Mouse (Mus musculus) limb, embryonic 12.5 days (tissue): ENCODE data around the gene As3mt. TPM values are rescaled to one million over a fixed set of nuclear protein-coding genes. Genes with fewer than 3 reads are reported as not detected.
A peak's percentile ranks its signal among the peaks of the same experiment; 100 is the strongest.
"Not testable (repeated sequence)": the region's sequence is repeated elsewhere in the genome, so short reads cannot be mapped to it uniquely, and the experiment has no call there.

Experiments used
- ATAC-seq: fragments of 200-750 bp; cut with Nextera tagmentation; 2 replicates; pipeline ENCODE4 v1.8.0; 2017; ENCODE audit warnings: low read depth, moderate TSS enrichment; ENCODE audit not compliant: insufficient number of reproducible peaks, insufficient read depth, low FRiP score, low TSS enrichment
- H3K27ac ChIP-seq: fragments of 300-500 bp; sonication (generic); 2 replicates; pipeline ENCODE4 v1.5.1; 2016; ENCODE audit warnings: mild to moderate bottlenecking, moderate library complexity
- H3K27me3 ChIP-seq: fragments of 300-500 bp; sonication (generic); 2 replicates; pipeline ENCODE4 v1.6.1; 2016; ENCODE audit warnings: mild to moderate bottlenecking, moderate library complexity
- H3K36me3 ChIP-seq: fragments of 300-500 bp; sonication (generic); 2 replicates; pipeline ENCODE4 v1.6.1; 2016; ENCODE audit warnings: mild to moderate bottlenecking, moderate library complexity
- H3K4me1 ChIP-seq: fragments of 300-500 bp; sonication (generic); replicated peaks from 2 replicates; pipeline ENCODE4 v1.6.1; 2016
- H3K4me2 ChIP-seq: fragments of 300-500 bp; sonication (generic); 2 replicates; pipeline ENCODE4 v1.6.1; 2016; ENCODE audit warnings: mild to moderate bottlenecking, moderate library complexity
- H3K4me3 ChIP-seq: fragments of 300-500 bp; sonication (generic); replicated peaks from 2 replicates; pipeline ENCODE4 v1.5.1; 2016; ENCODE audit warnings: mild to moderate bottlenecking
- H3K9ac ChIP-seq: fragments of 300-500 bp; sonication (generic); replicated peaks from 2 replicates; pipeline ENCODE4 v1.6.1; 2016; ENCODE audit warnings: mild to moderate bottlenecking, moderate library complexity
- H3K9me3 ChIP-seq: fragments of 300-500 bp; sonication (generic); 2 replicates; pipeline ENCODE4 v1.6.1; 2016; ENCODE audit warnings: mild to moderate bottlenecking, moderate library complexity
- WGBS: fragments of 180-500 bp; shearing (Covaris S2); methylation state at CpG from one replicate; pipeline ENCODE4 v1.1.7; 2016; 5-methylcytosine and 5-hydroxymethylcytosine counted together
- polyA plus RNA-seq: library from polyadenylated mRNA; unstranded; fragments of >200 nt; fragmentation: Nextera tagmentation; extraction: Ambion mirVana; gene quantifications from 2 replicates; pipeline ENCODE4 v1.2.1, GENCODE M21; 2016

As3mt gene
- polyA plus RNA-seq, 1 experiment from 2014 or later: 34.6 TPM

- no peak for ATAC-seq
- Histone ChIP-seq H3K36me3 (no peaks in the 10 kb centered on the region), H3K4me1 (no peaks in the 10 kb centered on the region), H3K4me3 (no peak overlapping the region), H3K27ac (no peak overlapping the region), H3K4me2 (no peak overlapping the region), H3K27me3 (peaks cover 16% of the 10 kb centered on the region; the same call in 1 of the 2 replicates), H3K9me3 (no peaks in the 10 kb centered on the region), H3K9ac (no peak overlapping the region)
- 48% methylated on average over 9 of the region's 9 CpGs for WGBS
These were observed 47.8 kb downstream of the As3mt start for GRCm38 (mm10) chr19:46755066-46755465.

- no peaks in the 10 kb centered on the region for H3K9me3 ChIP-seq
- no peak overlapping the region for H3K4me3 ChIP-seq
- no peak overlapping the region for H3K27ac ChIP-seq
- no peak overlapping the region for H3K4me2 ChIP-seq
- no peak for ATAC-seq
- no peaks in the 10 kb centered on the region for H3K4me1 ChIP-seq
- 89% methylated on average over 4 of the region's 4 CpGs for WGBS
- no peak overlapping the region for H3K9ac ChIP-seq
- H3K36me3 ChIP-seq: no peaks in the 10 kb centered on the region
- H3K27me3 ChIP-seq: peaks cover 16% of the 10 kb centered on the region; the same call in 1 of the 2 replicates
These were observed 49.0 kb downstream of the As3mt start for GRCm38 (mm10) chr19:46756221-46756620.

GRCm38 (mm10) chr19:46759096-46759495 is 51.8 kb downstream of the As3mt start:
- Histone ChIP-seq H3K27ac (no peak overlapping the region), H3K9me3 (no peaks in the 10 kb centered on the region), H3K4me1 (peaks cover 13% of the 10 kb centered on the region), H3K9ac (no peak overlapping the region), H3K4me3 (no peak overlapping the region), H3K4me2 (no peak overlapping the region), H3K27me3 (peaks cover 36% of the 10 kb centered on the region), H3K36me3 (no peaks in the 10 kb centered on the region)
- WGBS: 72% methylated on average over 8 of the region's 8 CpGs
- no peak for ATAC-seq

- ATAC-seq, H3K4me3 ChIP-seq, H3K4me2 ChIP-seq, H3K36me3 ChIP-seq, H3K27ac ChIP-seq, H3K9me3 ChIP-seq, H3K9ac ChIP-seq: not testable (repeated sequence)
- WGBS: 89% methylated on average over 10 of the region's 10 CpGs
- Histone ChIP-seq H3K4me1 (peaks cover 21% of the 10 kb centered on the region), H3K27me3 (peaks cover 44% of the 10 kb centered on the region)
These were observed 52.7 kb downstream of the As3mt start for GRCm38 (mm10) chr19:46759909-46760308.

- no peaks in the 10 kb centered on the region for H3K9me3 ChIP-seq
- H3K36me3 ChIP-seq: no peaks in the 10 kb centered on the region
- peak overlapping the region; percentile 99 for H3K4me2 ChIP-seq
- H3K27me3 ChIP-seq: peaks cover 45% of the 10 kb centered on the region
- ATAC-seq: peak; percentile 66
- peak overlapping the region; percentile 79 for H3K4me3 ChIP-seq
- H3K4me1 ChIP-seq: peaks cover 22% of the 10 kb centered on the region
- H3K9ac ChIP-seq: no peak overlapping the region
- H3K27ac ChIP-seq: no peak overlapping the region
- 19% methylated on average over 29 of the region's 29 CpGs for WGBS
These were observed 53.3 kb downstream of the As3mt start for GRCm38 (mm10) chr19:46760375-46761160.

- peak within 1 kb of the TSS; percentile 99 for H3K4me2 ChIP-seq
- no peak within 1 kb of the TSS for H3K27ac ChIP-seq
- H3K27me3 ChIP-seq: peaks cover 51% of the 10 kb centered on the region
- whole genome bisulfite sequencing: under 1% methylated on average over 59 of the region's 59 CpGs
- H3K4me3 ChIP-seq: peak within 1 kb of the TSS; percentile 79
- H3K4me1 ChIP-seq: peaks cover 22% of the 10 kb centered on the region
- H3K9ac ChIP-seq: peak within 1 kb of the TSS; percentile 66
- H3K36me3 ChIP-seq: no peaks in the 10 kb centered on the region
- H3K9me3 ChIP-seq: no peaks in the 10 kb centered on the region
- ATAC-seq: peak; percentile 97
These were observed 54.1 kb downstream of the As3mt start, which contains the start of gene Cnnm2 for GRCm38 (mm10) chr19:46761247-46761946. Gene Cnnm2 (plus strand): TSS chr19:46761596.

GRCm38 (mm10) chr19:46761971-46762290 is 54.7 kb downstream of the As3mt start:
- H3K4me3 ChIP-seq: peak overlapping the region; percentile 79
- H3K4me2 ChIP-seq: peak overlapping the region; percentile 99
- peaks cover 53% of the 10 kb centered on the region for H3K27me3 ChIP-seq
- no peaks in the 10 kb centered on the region for H3K9me3 ChIP-seq
- H3K4me1 ChIP-seq: peaks cover 22% of the 10 kb centered on the region
- no peaks in the 10 kb centered on the region for H3K36me3 ChIP-seq
- no peak overlapping the region for H3K27ac ChIP-seq
- ATAC-seq: no peak
- H3K9ac ChIP-seq: peak overlapping the region; percentile 66
- under 1% methylated on average over 36 of the region's 36 CpGs for WGBS

GRCm38 (mm10) chr19:46762291-46762991 is 55.2 kb downstream of the As3mt start:
- Histone ChIP-seq H3K27ac (no peak overlapping the region), H3K9ac (peak overlapping the region; percentile 66), H3K4me2 (peak overlapping the region; percentile 99), H3K9me3 (no peaks in the 10 kb centered on the region), H3K27me3 (peaks cover 53% of the 10 kb centered on the region), H3K4me1 (peaks cover 22% of the 10 kb centered on the region), H3K36me3 (no peaks in the 10 kb centered on the region), H3K4me3 (peak overlapping the region; percentile 79)
- ATAC-seq: no peak
- WGBS: under 1% methylated on average over 50 of the region's 50 CpGs

- H3K4me2 ChIP-seq: peak overlapping the region; percentile 99
- H3K4me1 ChIP-seq: peaks cover 22% of the 10 kb centered on the region
- under 1% methylated on average over 19 of the region's 19 CpGs for whole genome bisulfite sequencing
- H3K36me3 ChIP-seq: no peaks in the 10 kb centered on the region
- H3K27ac ChIP-seq: no peak overlapping the region
- no peak for ATAC-seq
- peak overlapping the region; percentile 79 for H3K4me3 ChIP-seq
- H3K9me3 ChIP-seq: no peaks in the 10 kb centered on the region
- H3K9ac ChIP-seq: peak overlapping the region; percentile 66; the same call in 1 of the 2 replicates
- peaks cover 53% of the 10 kb centered on the region for H3K27me3 ChIP-seq
These were observed 55.7 kb downstream of the As3mt start for GRCm38 (mm10) chr19:46762992-46763342.

GRCm38 (mm10) chr19:46763356-46763755 is 56.1 kb downstream of the As3mt start:
- Histone ChIP-seq H3K4me1 (peaks cover 22% of the 10 kb centered on the region), H3K36me3 (no peaks in the 10 kb centered on the region)
- 4% methylated on average over 7 of the region's 7 CpGs for whole genome bisulfite sequencing

More at GRCm38 (mm10) chr19:46763356-46763755, 56.1 kb downstream of the As3mt start:
- Histone ChIP-seq H3K27ac (no peak overlapping the region), H3K4me2 (peak overlapping the region; percentile 99), H3K9me3 (no peaks in the 10 kb centered on the region), H3K27me3 (peaks cover 53% of the 10 kb centered on the region), H3K4me3 (peak overlapping the region; percentile 79), H3K9ac (no peak overlapping the region)
- ATAC-seq: no peak
